Mouse (Mus musculus): ENCODE data around the gene Foxe1.

DNA sequence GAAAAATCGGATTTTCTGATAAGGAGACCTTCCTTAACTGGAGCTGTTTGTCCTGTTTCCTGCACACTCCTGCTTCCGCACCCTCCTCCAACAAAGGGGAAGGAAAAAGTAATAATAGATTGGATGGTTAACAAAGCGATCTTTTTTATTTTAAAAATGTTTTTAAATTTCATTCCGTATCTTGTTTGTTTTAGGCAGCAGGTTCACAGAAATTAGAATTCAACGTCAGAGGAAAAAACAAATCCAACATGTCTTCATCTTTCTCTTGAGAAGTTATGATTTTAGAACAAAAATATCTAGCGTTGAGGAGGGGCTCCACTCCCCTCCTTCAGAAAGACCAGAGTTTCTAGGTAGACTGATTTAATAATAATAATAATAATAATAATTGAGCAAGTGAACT is 2.8 kb downstream of the Foxe1 start:
- TF ChIP-seq CTCF (IDR thresholded peaks at IDR 0.05; ENCODE audit: extremely low read depth, insufficient read length, insufficient replicate concordance, low read depth, low read length), result no peak
- no peak for TF ChIP-seq POLR2A (IDR thresholded peaks at IDR 0.05; ENCODE audit: low read depth, low read length)

Measured in small intestine, adult 2 months (tissue).